Mouse (Mus musculus): ENCODE results near the gene Tfdp1. TPM values are rescaled to one million over a fixed set of nuclear protein-coding genes. Genes with fewer than 3 reads are reported as not detected.

Gene Tfdp1
- polyA plus RNA-seq, 1 experiment from 2014 or later: 103 TPM

DNA sequence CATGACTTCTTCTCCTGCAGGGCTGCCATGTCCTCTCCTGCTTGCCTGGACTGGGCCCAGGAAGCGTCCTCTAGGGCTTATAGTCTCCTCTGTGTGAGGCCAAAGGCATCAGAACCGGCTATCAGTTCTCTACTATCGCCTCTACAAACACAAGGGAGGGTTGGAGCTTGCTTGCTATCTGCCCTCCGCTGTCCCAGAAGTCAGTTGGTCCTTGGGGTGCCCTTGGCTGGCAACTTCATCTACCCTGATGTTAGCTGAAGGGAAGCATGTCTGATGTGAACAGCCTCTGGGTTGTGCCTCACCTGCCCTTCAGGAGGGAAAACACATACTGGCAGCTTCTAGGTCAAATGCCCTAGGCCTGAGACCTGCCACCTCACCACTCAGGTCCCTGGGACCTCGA lies 58.2 kb downstream of the Tfdp1 start, which contains the start of gene Atp4b:
Gene Atp4b, minus strand, starts transcription at position 101 of the 400 bp plus-strand sequence.
- Histone ChIP-seq H3K27me3 (no peaks in the 10 kb centered on the region), H3K9me3 (no peaks in the 10 kb centered on the region), H3K4me3 (no peak within 1 kb of the TSS), H3K9ac (no peak within 1 kb of the TSS), H3K4me1 (replicated peaks) (no peaks in the 10 kb centered on the region), H3K36me3 (no peaks in the 10 kb centered on the region), H3K27ac (no peak within 1 kb of the TSS), H3K4me2 (no peak within 1 kb of the TSS)
- no peak for ATAC-seq (ENCODE audit: low FRiP score)
- WGBS: 84% methylated on average over 5 of the region's 5 CpGs

- Histone ChIP-seq H3K9me3 (no peaks in the 10 kb centered on the region), H3K36me3 (no peaks in the 10 kb centered on the region)
- no peak for ATAC-seq (ENCODE audit: low FRiP score)
Observed at GRCm38 (mm10) chr8:13403517-13403916, 65.0 kb downstream of the Tfdp1 start.

GRCm38 (mm10) chr8:13404666-13405131 lies 66.1 kb downstream of the Tfdp1 start, which contains the start of gene Grk1:
Gene Grk1 (plus strand): TSS chr8:13405081.
- no peak within 1 kb of the TSS for H3K4me2 ChIP-seq
- no peak for ATAC-seq (ENCODE audit: low FRiP score)

More at GRCm38 (mm10) chr8:13403517-13403916, 65.0 kb downstream of the Tfdp1 start:
- no peak overlapping the region for H3K4me2 ChIP-seq
- H3K4me1 ChIP-seq (replicated peaks): no peaks in the 10 kb centered on the region
- H3K27ac ChIP-seq: no peak overlapping the region
- 77% methylated on average over 6 of the region's 6 CpGs for WGBS
- H3K4me3 ChIP-seq: no peak overlapping the region
- H3K27me3 ChIP-seq: no peaks in the 10 kb centered on the region
- no peak overlapping the region for H3K9ac ChIP-seq

DNA sequence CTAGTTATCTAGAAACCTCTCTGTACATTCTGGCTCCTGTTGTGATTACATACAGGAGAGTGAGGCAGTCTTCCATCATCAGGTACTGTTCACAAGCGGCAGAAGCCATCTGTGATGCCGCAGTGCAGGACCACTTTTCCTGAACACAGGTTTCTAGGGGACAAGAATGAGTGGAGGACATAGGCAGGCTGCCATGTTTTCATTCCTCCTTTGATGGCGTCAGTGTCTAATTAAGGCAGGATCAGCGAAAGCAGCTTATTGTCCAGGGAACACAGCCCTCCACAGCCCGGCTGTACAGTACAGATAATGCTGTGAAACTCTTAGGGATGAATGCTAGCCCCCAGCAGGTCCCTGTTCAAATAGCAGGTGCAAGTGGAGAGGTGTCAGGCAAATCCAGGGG lies 67.5 kb downstream of the Tfdp1 start:
- no peaks in the 10 kb centered on the region for H3K4me1 ChIP-seq (replicated peaks)
- H3K27ac ChIP-seq: no peak overlapping the region
- H3K9ac ChIP-seq: no peak overlapping the region
- WGBS: 77% methylated on average over 5 of the region's 5 CpGs
- ATAC-seq (ENCODE audit: low FRiP score): no peak
- no peak overlapping the region for H3K4me3 ChIP-seq
- no peaks in the 10 kb centered on the region for H3K9me3 ChIP-seq
- H3K36me3 ChIP-seq: no peaks in the 10 kb centered on the region
- no peak overlapping the region for H3K4me2 ChIP-seq
- no peaks in the 10 kb centered on the region for H3K27me3 ChIP-seq

More at GRCm38 (mm10) chr8:13404666-13405131, 66.1 kb downstream of the Tfdp1 start, which contains the start of gene Grk1:
- WGBS: 88% methylated on average over 5 of the region's 5 CpGs
- H3K4me1 ChIP-seq (replicated peaks): no peaks in the 10 kb centered on the region
- no peaks in the 10 kb centered on the region for H3K27me3 ChIP-seq
- H3K4me3 ChIP-seq: no peak within 1 kb of the TSS
- no peak within 1 kb of the TSS for H3K27ac ChIP-seq
- no peaks in the 10 kb centered on the region for H3K36me3 ChIP-seq
- no peak within 1 kb of the TSS for H3K9ac ChIP-seq
- no peaks in the 10 kb centered on the region for H3K9me3 ChIP-seq

DNA sequence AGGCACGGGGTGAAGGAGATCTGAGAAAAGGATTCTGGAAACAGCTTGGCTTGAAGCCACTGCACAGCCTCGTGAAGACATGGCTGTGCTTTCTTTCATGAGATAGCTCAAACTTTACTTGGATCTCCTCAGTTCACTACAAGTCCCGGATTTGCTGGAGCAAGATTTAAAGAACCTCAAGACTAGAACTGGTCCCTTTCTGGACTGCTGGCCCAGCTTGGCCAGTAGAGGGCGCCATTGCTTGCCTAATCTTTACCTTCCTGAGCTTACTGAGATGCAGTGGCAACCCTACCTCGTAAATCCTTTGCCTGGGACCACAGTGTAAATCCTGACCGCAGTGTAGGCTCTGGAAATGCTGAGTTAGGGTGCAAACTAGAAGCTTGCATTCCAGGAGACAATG lies 73.0 kb downstream of the Tfdp1 start:
- Histone ChIP-seq H3K4me1 (replicated peaks) (no peaks in the 10 kb centered on the region), H3K9me3 (no peaks in the 10 kb centered on the region), H3K36me3 (no peaks in the 10 kb centered on the region), H3K4me2 (no peak overlapping the region), H3K4me3 (no peak overlapping the region), H3K9ac (no peak overlapping the region), H3K27me3 (0 out of 2 replicates have a peak, but pooled peaks cover 3% of the 10 kb centered on the region), H3K27ac (no peak overlapping the region)
- WGBS: 30% methylated on average over 6 of the region's 6 CpGs
- ATAC-seq (ENCODE audit: low FRiP score): no peak

- 65% methylated on average over 13 of the region's 13 CpGs for WGBS
Observed at GRCm38 (mm10) chr8:13412891-13413558, 74.5 kb downstream of the Tfdp1 start.

GRCm38 (mm10) chr8:13413823-13414390 lies 75.4 kb downstream of the Tfdp1 start:
- 59% methylated on average over 12 of the region's 12 CpGs for WGBS
- Histone ChIP-seq H3K27ac (no peak overlapping the region), H3K4me2 (no peak overlapping the region), H3K9ac (no peak overlapping the region), H3K4me1 (replicated peaks) (no peaks in the 10 kb centered on the region), H3K4me3 (no peak overlapping the region), H3K27me3 (0 out of 2 replicates have a peak, but pooled peaks cover 3% of the 10 kb centered on the region), H3K36me3 (no peaks in the 10 kb centered on the region), H3K9me3 (no peaks in the 10 kb centered on the region)
- no peak for ATAC-seq (ENCODE audit: low FRiP score)

More at GRCm38 (mm10) chr8:13412891-13413558, 74.5 kb downstream of the Tfdp1 start:
- H3K4me2 ChIP-seq: no peak overlapping the region
- ATAC-seq (ENCODE audit: low FRiP score): no peak
- H3K27ac ChIP-seq: no peak overlapping the region
- no peak overlapping the region for H3K9ac ChIP-seq
- H3K4me3 ChIP-seq: no peak overlapping the region
- no peaks in the 10 kb centered on the region for H3K36me3 ChIP-seq
- H3K9me3 ChIP-seq: no peaks in the 10 kb centered on the region
- no peaks in the 10 kb centered on the region for H3K4me1 ChIP-seq (replicated peaks)
- 0 out of 2 replicates have a peak, but pooled peaks cover 3% of the 10 kb centered on the region for H3K27me3 ChIP-seq

DNA sequence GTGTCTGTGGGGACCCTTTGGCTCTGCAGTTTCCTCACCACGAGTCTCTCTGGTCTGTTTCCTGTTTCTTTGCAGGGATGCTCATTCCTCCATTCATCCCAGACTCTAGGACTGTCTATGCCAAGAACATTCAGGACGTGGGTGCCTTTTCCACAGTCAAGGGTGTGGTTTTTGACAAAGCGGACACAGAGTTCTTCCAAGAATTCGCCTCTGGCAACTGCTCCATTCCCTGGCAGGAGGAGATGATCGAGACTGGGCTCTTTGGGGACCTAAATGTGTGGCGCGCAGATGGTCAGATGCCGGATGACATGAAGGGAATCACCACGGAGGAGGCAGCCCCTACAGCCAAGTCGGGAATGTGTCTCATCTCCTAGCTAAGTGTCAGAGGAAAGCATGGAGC lies 77.3 kb downstream of the Tfdp1 start:
- Histone ChIP-seq H3K4me3 (no peak overlapping the region), H3K9ac (no peak overlapping the region), H3K36me3 (no peaks in the 10 kb centered on the region), H3K4me2 (no peak overlapping the region), H3K27me3 (0 out of 2 replicates have a peak, but pooled peaks cover 3% of the 10 kb centered on the region), H3K9me3 (no peaks in the 10 kb centered on the region), H3K4me1 (replicated peaks) (no peaks in the 10 kb centered on the region), H3K27ac (no peak overlapping the region)
- WGBS: 82% methylated on average over 10 of the region's 10 CpGs
- ATAC-seq (ENCODE audit: low FRiP score): no peak

DNA sequence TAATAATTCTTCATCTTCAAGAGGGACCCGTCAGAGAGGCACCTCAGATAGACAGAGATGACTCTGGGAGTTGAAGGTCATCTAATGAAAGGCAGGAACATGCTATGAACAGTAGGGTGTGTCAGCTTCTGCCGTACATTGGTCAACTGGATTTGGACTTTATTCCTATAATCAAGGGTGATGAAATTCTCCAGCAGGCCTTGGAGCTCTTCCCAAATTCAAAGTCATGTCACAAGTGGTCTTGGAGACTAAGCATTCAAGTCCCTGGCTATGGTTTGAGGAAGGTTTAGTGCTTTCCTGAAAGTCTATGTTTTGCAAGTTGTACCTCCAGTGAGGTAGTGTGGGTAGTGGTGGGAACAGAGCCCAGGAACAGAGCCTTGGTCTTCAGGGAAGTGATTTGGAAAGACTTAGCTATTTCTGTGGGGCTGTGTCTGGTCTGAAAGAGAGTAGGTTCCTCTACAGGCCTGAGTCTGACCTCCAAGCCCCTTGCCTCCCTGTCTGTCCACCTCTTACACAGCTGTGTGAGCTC lies 80.6 kb downstream of the Tfdp1 start:
- Histone ChIP-seq H3K36me3 (no peaks in the 10 kb centered on the region), H3K27me3 (no peaks in the 10 kb centered on the region), H3K4me2 (no peak overlapping the region), H3K4me1 (replicated peaks) (no peaks in the 10 kb centered on the region), H3K9ac (no peak overlapping the region), H3K27ac (no peak overlapping the region), H3K9me3 (no peaks in the 10 kb centered on the region), H3K4me3 (no peak overlapping the region)
- no peak for ATAC-seq (ENCODE audit: low FRiP score)
- 72% methylated on average over 2 of the region's 2 CpGs for WGBS

DNA sequence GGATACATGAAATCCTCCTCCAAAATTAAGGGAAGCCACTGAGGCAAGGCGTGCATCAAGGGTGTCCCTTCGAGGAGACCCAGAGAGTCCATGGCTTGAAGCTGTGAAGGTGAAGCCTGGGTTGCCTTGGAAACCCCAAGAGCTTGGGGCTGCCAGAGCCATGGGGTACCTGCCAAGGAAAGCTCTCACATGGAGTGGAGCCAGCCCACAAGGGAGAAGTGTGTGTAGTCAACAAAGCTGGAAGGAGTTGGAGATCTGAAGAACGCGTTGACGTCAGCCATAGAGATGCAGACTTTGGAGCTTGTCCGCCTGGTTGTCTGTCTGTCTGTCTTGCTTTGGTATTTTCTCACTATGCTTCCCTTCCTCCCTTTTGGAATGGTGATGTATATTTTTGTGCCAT lies 82.4 kb downstream of the Tfdp1 start:
- Histone ChIP-seq H3K4me2 (no peak overlapping the region), H3K36me3 (no peaks in the 10 kb centered on the region), H3K9ac (no peak overlapping the region), H3K27ac (no peak overlapping the region), H3K27me3 (no peaks in the 10 kb centered on the region), H3K9me3 (no peaks in the 10 kb centered on the region), H3K4me3 (no peak overlapping the region), H3K4me1 (replicated peaks) (no peaks in the 10 kb centered on the region)
- ATAC-seq (ENCODE audit: low FRiP score): no peak
- WGBS: 93% methylated on average over 6 of the region's 6 CpGs

DNA sequence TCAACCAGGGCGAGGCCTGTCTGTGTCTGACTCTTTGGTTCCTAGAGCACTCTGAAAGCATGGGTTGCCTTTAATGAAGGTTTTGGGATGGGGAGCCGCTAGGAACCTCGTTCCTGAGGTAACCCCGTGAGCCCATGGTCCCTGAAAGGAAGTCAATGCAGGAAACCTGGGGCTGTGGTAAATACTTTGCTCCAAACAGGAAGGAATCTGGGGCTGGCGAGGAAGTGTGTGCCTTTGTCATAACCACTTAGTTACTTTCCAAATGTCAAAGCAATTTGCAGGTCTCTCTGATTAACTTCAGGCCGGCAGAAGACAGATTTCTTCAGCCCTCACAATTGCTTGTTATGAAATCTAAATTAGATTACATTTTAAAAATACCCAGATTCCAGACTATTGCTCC lies 88.8 kb downstream of the Tfdp1 start:
- Histone ChIP-seq H3K27me3 (no peaks in the 10 kb centered on the region), H3K9me3 (no peaks in the 10 kb centered on the region), H3K9ac (no peak overlapping the region), H3K4me3 (no peak overlapping the region), H3K4me1 (replicated peaks) (no peaks in the 10 kb centered on the region), H3K27ac (no peak overlapping the region), H3K4me2 (no peak overlapping the region), H3K36me3 (no peaks in the 10 kb centered on the region)
- WGBS: 78% methylated on average over 6 of the region's 6 CpGs
- no peak for ATAC-seq (ENCODE audit: low FRiP score)

Data from hindbrain, embryonic 13.5 days (tissue).